Mouse (Mus musculus) layer of hippocampus, adult 6 months (tissue): Measurements from ENCODE around the gene Hist1h4d. TPM values are rescaled to one million over a fixed set of nuclear protein-coding genes. Genes with fewer than 3 reads are reported as not detected.

Experiments
- long read RNA-seq, 2 experiments: library from polyadenylated mRNA; unstranded; transcript quantifications; one replicate each; pipeline ENCODE4 v2.0.0; 2019 to 2020
- polyA plus RNA-seq: library from polyadenylated mRNA; unstranded; fragments of <200 nt; fragmentation: Nextera tagmentation; gene quantifications from 2 replicates; pipeline ENCODE4 v1.2.3, GENCODE M21; 2021

Hist1h4d gene
- polyA plus RNA-seq = 7.7 and 14.9 TPM in 2 replicates
- long read RNA-seq, experiment 1, transcript Hist1h4d-201 (1 exons, 1,138 nt) = major isoform, 12 of 12 reads
- long read RNA-seq, experiment 1, partial matches to known transcripts = 0 of 12 reads
- long read RNA-seq, experiment 1, other reads (novel, unspliced or antisense) = 0 of 12 reads
- long read RNA-seq, experiment 2 = 0 reads

GRCm38 (mm10) chr13:23581408-23582218, at the start of gene Hist1h4d:
Gene Hist1h4d (plus strand): TSS chr13:23581598.

GRCm38 (mm10) chr13:23533560-23534367, 47.6 kb upstream of the Hist1h4d start, which contains the start of gene Hist1h2af:
Gene Hist1h2af (plus strand): TSS chr13:23533906.

GRCm38 (mm10) chr13:23535137-23536075, 46.0 kb upstream of the Hist1h4d start, which contains the start of gene Hist1h3g:
Gene Hist1h3g (plus strand): TSS chr13:23535422.

GRCm38 (mm10) chr13:23542999-23543607, 38.3 kb upstream of the Hist1h4d start, which contains the start of gene Hist1h2bh:
Gene Hist1h2bh (minus strand): TSS chr13:23543392.

GRCm38 (mm10) chr13:23543965-23544786, 37.2 kb upstream of the Hist1h4d start, which contains the start of gene Hist1h3f:
Gene Hist1h3f (plus strand): TSS chr13:23544052.

GRCm38 (mm10) chr13:23551146-23551834, 30.1 kb upstream of the Hist1h4d start, which contains the start of gene Hist1h4f:
Gene Hist1h4f (minus strand): TSS chr13:23551648.

GRCm38 (mm10) chr13:23552962-23553361, 28.4 kb upstream of the Hist1h4d start, which contains the start of gene Hist1h1d:
Gene Hist1h1d (plus strand): TSS chr13:23553262.

GRCm38 (mm10) chr13:23561883-23562659, 19.3 kb upstream of the Hist1h4d start, which contains the start of gene Hist1h3e:
Gene Hist1h3e (minus strand): TSS chr13:23562369.

GRCm38 (mm10) chr13:23571022-23571503, 10.3 kb upstream of the Hist1h4d start, which contains the start of the genes Hist1h2ae and Hist1h2bg:
Gene Hist1h2ae (minus strand): TSS chr13:23571220.
Gene Hist1h2bg (plus strand): TSS chr13:23571396.

GRCm38 (mm10) chr13:23573898-23574524, 7.4 kb upstream of the Hist1h4d start, which contains the start of the genes Hist1h2bf and Hist1h2ad:
Gene Hist1h2bf (minus strand): TSS chr13:23574196.
Gene Hist1h2ad (plus strand): TSS chr13:23574381.

GRCm38 (mm10) chr13:23575271-23575851, 6.0 kb upstream of the Hist1h4d start, which contains the start of gene Hist1h3d:
Gene Hist1h3d (plus strand): TSS chr13:23575763.

GRCm38 (mm10) chr13:23620733-23621531, 39.5 kb downstream of the Hist1h4d start, which contains the start of gene Hist1h2be:
Gene Hist1h2be (minus strand): TSS chr13:23621124.

GRCm38 (mm10) chr13:23622175-23622671, 40.8 kb downstream of the Hist1h4d start, which contains the start of gene Hist1h1e:
Gene Hist1h1e (minus strand): TSS chr13:23622558.

